Mouse (Mus musculus): ENCODE results near the gene Rbp1.

The Rbp1 gene

DNA sequence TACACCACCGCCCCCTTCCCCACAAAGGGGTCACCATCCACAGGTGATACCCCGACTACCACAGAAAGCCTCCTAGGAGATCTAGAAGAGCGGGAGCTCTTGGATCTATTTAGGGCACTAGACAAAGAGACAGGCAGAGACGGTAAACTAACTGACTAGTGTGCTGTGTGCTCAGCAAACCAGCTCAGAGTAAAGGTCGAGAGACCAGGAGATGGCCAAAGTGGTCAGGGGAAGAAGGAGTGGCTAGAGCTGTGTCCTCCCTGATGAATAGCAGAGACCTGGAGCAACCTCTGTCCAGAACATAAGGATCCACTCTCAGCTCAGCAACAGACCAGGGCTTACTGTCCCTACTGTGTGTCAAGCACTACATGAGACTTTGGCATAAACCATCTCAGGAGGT is at the start of gene Rbp1:
Gene Rbp1 (plus strand): TSS at position 306 of the 400 bp plus-strand sequence.
- no peak for DNase-seq

DNA sequence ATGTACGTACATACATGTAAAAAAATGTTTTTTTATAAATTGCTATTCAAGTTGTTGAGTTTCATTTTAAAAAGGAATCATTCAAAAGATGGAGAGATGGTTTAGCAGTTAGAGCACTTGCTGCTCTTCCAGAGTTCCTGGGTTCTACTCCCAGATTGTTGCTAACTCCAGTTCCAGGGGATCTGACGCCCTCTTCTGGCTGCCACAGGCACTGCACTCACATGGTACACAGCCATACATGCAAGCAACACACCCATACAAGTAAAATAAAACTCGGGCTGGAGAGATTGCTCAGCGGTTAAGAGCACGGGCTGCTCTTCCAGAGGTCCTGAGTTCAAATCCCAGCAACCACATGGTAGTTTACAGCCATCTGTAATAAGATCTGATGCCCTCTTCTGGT is 49.4 kb upstream of the Rbp1 start:
- DNase-seq, result no peak

DNA sequence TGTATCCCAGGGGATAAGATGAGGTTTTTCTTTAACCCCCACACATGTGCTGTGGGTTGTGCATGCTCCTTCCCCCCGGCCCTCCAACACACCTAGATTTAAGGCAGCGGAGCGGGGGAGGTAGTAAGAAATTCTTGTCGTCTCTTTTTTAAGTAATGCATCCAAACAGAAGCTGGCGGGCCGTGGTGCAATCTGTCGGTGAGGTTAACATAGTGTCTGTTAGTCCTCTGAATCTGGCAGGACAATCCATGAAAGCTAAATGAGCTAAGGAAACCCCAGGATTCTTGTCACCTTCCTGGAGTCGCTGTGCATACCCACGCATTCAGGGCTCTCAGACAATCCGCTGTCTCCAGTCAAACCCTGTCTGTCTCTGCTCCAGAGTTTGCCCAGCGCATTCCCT is 47.9 kb upstream of the Rbp1 start:
- peak; percentile 29 for DNase-seq

DNA sequence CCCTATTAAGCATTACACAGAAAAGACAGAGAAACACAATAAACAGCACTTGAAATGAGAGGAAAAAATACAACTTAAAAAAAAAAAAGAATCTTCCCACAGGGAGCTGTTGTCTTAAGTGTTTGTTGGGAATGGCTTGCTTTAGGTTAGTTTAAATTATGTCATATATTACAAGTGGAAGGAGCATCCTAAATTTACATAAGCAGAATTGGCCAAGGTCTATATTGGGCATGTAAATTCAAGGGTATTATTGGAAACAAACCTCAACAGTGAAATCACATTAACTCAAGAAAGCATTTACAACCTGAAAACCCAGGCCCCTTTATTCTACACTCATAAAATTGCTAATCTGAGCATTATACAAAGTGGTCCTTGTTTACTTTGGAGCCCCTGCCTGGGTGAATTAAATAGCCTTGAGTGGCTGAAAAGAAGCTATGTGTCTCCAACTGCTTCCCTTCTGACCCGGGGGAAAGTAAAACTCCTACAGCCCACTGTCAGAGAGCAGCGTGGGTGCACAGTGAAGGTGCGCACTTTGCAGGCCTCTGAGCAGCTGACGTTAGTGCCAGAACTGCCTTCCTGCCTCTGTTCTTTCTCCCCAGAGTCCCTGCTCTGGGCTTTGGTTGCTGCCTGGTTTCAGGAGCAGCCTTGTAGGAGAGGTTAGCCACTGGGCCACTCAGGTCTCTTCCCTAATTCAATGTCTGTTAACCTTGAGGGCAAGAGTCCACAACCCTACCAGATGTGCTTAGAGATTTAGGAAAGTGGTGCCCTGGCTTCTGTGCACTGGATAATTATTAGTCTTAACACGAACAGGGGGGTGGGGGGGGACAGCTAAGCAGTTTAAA is 47.2 kb upstream of the Rbp1 start:
- no peak for DNase-seq

DNA sequence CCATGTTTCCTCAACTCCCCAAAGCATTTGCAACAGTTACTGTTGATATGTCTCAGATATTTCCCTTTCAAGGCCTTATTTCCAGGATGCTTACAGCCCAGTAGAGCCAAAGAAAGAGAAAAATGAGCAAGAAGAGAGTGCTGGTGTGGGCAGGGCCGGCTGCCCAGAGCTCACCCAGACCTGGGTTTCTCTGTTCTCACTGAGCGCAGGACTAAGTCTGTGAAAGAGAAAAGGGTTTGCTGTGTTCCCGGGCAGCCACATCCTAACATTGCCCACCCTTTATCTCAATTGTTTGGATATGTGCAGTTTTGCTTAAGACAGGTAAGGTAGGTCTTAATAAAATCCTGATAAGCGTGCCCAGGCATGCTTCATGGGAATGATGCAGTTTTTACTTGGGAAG is 43.0 kb upstream of the Rbp1 start:
- DNase-seq, result no peak

DNA sequence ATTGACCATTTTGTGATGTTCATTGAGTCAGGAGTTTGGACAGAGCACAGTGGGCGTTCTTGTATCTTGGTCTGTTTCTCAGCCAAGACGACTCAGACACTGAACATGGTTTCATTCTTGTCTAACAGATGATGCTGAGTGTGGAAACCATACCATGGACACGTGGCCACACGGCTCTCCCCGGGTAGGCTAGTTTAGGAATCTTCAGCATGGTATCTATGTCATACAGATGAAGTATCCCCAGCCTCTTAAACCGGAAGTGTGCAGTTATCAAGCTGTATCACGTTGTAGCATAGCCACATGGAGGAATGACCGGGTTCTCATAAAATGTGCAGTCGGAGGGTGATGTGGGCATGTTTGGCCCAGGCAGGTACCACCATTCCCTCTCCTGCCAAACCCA is 42.2 kb upstream of the Rbp1 start:
- DNase-seq, result no peak

DNA sequence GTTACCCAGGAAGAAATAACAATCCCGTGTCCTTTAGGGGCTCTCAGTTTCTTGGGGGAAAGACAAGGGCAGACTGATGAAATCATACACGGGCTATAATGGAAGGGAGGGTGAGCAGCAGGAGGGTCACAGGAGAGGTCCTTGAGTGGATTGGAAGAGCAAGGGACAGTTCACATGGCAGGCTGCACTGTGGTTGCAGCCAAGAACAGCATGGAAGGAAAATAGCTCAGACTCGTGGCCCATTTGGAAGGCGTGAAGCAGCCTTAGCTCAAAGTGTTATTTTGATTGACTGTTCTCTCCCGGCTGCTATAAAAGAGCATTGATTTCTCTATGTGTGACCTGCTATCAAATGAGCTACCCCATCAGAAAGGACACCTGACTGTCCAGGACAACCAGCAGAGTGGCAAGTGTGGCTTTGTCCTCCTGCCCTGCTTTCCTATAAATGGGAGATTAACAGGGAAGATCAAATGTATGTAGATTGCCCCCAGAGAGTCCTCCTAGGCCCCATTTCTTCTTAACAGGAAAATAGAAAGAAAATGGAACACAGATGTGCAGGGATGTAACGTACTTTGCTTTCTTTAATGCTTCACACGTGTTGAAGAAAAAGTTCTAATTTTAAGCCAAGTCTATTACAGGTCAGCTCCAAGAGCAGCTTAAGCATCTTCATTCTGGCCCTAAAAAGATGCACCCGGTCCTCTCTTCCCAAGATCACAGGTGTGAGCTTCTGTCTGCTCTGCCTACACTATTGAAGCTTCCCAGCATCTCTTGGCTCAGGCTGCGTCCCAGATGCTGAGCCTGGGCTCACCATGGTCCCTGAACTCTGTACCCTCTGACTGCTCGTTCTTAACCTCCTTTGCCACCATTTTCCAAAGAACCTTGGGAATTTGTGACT is 34.8 kb upstream of the Rbp1 start:
- DNase-seq, result no peak

DNA sequence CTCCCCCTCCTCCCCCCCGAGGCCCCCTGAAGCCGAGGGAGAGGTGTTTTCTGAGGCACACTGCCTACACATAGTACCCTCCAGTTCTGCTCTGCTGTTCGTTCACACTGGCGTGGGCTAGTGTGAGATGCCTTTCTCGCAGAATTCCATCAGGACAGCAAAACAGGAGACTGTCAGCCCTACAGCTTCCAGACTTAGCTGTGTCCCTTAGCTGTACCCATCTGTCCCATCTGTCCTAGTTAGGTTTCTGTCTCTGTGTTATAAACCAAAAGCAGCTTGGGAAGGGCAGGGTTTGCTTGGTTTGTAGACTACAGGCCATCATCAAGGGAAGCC is 34.2 kb upstream of the Rbp1 start:
- peak; percentile 60 for DNase-seq

DNA sequence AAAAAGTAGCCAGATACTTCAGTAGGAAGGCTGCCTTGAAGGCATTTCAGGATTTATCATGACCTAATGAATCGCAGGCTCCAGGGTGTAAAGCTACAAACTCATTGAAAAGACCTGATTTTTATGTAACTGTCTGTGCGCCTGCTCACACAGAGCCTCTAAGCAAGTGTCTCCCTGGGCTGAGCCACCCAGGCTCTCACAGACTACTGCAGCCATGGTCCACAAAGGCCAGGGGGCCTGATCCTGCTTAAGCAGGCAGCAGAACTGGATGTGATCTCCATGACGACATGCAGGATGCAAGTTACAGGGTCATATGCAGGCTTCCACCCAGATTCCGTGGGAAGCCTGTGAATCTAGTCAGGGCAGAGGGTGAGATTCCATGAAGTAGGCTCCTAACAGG is 29.3 kb upstream of the Rbp1 start:
- DNase-seq, result no peak

DNA sequence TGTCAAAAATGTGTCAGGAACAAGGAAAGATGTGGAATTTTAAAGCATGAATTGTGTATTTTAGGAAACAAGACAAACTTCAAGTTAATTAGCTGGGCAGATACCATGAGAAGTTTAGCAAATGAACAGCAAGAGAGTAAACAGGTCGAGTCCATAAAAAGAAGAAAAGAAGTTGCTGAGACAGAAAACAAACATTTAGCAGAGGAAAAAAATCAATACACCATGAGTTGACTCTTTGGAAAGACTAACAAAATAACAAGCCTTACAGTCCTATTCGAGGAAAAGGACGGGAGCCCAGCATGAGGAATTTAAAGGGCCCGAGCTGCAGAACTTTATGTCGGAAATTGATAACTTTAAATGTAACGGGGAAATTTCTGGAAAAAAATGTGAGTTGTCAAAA is 25.6 kb upstream of the Rbp1 start:
- DNase-seq, result no peak

DNA sequence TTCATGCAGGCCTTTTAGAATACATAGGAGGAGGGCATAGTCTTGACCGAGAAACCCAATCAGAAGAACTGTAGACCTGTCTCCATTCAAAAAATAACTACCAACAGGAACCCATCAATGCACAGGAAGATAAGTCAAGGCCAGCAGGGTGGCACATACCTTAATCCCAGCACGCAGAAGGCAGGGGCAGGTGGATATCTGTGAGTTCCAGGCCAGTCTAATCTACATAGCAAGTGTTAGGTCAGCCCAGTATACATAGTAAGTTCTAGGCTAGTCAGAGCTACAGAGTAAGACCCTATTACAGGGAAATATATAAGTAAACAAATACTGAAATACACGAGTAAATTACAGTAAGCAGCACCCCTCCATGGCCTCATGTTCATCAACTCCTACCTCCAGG is 24.9 kb upstream of the Rbp1 start:
- no peak for DNase-seq

DNA sequence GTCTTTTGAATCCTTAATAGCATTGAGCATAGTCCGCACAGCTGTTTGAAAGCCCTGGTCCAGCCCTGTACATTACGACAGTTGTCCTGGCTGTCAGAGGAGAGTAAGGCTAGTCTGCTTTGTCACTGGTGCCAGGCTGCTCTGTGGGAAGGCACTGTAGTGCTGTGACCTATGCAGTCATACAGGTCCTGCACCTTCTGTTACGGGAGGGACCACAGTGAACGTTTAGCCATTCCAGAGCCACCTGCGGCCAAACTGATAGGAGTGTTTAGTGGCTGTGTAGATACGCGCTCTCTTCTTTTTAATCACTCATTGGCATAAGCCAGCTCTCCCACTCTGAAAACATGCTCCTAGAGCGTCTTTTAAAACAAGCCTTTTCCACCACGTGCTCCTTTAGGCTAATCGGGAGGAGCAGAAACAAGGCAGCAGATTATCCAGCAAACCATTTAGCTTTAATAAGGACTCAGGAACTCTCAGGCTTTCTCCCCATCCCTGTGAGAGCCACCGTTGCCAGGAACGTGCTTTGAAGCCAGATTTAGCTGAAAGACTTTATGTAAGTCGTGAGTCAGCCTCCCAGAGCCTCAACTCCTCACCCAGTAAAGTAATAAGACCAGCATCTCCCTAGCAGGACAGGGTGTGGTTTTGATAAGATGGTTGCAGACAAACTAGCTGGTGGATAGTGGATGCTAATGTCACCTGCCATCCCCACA is 22.4 kb upstream of the Rbp1 start:
- peak; percentile 64 for DNase-seq

DNA sequence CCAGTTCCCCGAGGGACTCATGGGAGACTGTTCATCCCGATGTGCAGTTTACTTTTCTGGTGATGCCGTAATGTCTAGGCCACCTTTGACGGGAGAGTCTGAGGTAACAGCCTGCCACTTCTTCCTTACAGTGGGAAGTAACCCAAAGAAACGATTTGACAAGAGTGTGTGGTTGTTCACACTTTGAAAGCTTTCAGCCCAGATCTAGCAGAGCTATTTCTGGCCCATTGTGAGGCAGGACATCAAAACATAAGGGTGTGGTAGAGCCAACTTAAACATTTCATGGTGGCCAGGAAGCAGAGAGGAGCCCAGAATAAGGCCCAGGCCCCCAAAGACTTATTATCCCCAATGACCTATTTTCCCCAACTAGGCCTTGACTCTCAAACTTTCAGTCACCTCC is 21.1 kb upstream of the Rbp1 start:
- DNase-seq, result no peak

DNA sequence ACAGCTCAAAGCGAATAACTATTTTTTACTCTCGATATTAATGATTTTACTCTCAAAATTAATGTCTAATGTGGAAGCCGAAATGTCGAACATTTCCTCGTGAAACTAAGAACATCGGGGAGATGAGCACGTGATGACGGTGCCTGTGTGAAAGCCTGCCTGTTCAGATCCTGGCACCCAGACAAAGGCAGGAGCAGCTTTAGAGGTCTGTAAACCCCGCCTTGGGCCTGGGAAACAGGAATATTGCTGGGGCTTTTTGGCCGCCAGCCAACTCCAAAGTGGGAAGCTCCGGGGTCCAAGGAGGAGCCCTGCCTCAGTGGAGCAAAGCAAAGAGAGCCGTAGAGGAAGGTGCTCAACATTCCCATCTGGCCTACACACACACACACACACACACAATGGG is 15.0 kb upstream of the Rbp1 start:
- no peak for DNase-seq

DNA sequence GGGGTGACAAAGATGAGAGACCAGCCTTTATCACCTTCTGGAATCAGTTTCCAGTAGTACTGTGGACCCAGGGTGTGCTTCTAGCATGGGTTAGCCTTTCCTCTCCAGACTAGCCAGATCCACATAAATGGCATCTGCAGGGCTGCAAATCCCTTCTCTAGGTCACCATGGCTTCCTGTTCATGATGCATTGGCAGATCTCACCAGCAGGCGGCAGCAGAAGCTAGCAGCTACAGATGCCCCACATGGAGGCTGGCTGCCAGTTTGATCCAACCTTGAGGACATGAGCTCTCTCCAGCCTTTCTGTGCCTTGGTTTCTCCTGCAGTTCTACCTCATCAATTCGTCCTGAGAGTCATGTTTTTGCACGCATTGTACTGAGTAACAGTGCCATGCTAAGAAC is 13.6 kb upstream of the Rbp1 start:
- DNase-seq, result peak; percentile 68

DNA sequence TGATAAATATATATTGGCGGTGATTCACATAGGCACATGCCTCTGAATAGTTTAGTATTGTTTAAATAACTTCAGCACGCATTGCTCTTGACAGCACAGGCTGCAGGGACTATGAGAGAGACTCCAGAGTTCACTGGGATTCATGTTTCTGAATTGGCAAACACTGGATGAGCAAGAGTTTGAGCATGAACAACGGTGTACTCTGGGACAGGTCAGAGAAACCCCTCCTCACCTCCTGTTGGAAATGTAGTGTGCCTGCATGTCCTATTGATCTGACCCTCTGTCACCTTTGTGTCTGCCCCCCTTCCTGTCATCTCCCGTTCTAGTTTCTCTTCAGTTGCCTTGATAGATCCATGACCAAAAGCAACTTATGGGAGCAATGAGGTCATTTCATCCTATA is 7.3 kb upstream of the Rbp1 start:
- no peak for DNase-seq

DNA sequence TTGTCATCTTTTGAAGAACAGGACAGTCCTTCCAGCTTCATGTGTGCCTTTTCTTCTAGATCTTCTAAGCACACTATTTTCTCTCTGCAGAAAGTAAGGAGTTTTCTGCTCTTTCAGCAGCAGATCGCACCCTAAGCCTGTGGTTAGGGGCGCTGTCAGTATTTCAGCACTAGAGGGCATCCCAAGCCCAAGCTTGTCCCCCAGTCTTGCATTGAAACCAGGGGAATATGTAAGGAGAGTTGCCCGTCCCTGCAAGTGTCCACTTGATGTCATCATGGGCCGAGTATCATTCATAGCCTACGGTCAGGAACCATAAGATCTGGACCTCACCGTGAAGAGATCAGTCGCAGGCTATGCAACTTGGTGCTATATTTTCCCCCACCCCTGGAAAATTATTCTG is 4.8 kb upstream of the Rbp1 start:
- DNase-seq, result no peak

DNA sequence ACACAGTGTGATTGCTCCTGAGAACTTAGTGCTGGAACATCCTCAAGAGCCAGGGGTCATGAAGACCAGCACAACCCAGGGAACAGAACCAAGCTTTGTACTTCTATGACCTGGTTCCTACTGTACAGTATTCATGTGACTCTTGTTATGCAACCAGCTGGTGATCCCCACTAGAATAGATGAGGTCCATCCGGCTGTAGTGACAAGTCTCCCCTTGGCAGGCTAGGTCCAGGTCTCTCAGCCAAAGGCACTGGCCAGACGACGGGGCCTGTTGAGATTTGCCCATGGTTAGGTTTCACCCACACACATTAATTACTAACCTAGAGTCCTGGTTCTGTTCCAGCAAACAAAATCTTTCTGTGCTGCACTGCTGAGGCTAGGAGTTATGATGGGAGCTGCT is 4.4 kb upstream of the Rbp1 start:
- DNase-seq, result no peak

DNA sequence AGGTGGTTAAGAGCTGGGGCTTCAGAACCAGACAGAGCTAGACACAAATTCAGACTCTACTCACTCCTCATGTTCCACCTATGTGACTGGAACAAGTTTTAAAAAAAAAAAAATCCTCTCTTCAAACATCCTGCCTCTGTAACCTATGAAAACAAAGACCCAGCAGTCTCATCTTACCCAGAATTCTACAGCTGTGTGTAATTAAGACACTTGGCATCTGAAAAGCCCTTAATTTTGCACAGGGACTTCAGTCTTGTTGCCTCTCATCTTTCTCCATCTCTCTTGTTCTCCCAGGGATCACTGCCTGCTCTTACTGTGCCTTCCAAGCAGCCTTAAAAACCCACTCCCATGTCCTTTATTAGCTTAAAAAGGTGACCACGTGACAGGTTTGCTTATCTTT is 2.1 kb upstream of the Rbp1 start:
- no peak for DNase-seq

DNA sequence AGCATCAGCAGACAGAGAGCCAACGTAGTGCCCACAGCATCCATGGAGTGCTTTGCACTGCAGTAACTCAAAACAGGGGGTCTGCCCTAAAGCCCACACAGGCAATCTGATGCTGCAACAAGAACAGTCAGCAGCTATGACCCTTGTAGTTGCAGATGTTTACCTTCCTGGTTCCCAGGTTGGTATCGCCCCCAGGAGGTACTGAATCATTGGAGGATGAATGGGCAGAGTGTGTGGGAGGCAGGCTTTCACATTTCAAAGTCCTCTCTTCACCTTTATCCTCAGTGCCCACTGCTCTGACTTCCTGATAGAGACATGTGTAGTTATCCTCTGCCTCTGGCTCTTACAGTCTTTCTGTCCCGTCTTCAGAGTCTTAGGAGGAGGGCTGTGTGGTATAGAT is 858 bp upstream of the Rbp1 start:
- no peak for DNase-seq

DNA sequence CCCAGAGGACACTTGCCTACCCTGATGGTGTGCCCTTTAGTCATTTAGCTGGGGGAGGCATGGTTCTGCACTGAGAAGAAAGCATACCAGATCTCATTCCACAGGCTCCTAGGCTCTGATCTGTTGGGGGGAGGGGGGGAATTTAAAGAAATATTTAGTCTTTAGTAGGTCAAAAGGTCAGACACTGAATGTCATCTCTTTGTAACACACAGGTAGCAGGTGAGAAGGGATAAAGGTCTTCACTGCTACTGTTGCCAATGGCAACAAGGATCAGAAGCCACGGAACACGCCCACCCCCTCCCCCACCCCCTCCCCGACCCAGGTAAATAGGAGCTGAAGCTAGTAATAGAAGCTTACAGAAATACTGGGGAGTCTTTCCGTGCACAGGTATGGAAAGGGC is 930 bp downstream of the Rbp1 start:
- DNase-seq, result no peak

DNA sequence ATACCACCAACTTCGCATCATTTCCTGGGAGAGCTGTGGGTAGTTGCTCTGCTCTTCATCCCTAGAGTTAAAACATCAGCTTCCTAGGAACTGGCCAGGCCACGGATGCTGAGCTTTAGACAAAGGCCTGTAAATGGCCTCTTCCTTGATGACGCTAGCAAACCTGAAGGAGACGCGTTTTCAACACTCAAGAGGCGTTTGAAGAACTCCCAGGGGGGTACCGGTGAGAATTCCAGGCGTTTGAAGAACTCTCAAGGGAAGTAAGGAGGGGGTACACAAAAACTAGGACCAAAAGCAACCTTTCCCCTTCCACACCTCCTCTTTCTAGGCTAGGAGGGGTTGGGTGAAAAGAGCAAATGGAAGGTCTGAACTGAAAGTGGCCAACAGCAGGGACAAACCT is 1.5 kb downstream of the Rbp1 start:
- no peak for DNase-seq

DNA sequence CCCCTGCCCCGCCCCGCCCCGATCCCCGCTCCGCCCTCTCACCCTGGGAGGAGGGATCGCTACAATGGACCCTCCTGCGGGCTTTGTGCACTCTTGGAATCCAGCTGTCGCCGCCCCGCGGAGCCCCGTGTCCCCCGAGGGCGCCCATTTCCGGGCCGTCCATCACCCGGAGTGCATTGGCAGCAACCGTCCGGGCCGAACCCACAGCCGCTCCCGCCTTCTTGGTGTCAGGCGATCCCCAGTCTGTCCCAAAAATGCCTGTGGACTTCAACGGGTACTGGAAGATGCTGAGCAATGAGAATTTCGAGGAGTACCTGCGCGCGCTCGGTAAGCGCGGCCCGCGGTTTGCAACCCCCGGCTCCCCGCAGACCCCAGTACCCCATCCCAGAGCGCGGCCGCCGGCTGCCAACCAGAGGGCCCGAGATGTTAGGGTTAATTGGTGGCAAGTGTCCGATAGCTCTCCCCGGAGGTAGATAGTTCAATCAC is 2.0 kb downstream of the Rbp1 start:
- DNase-seq, result no peak

All from right cerebral cortex, postnatal 25 days (tissue).